Mouse (Mus musculus) MN1 (cell line): ENCODE measurements at regions not wholly inside any gene's neighbourhood (a gene's known extent, or its start where the extent isn't known, plus 50 kb on each side); places are given as distances from the start of the nearest gene placed in this dataset.

Experiments used
- DNase-seq: peaks from one replicate; pipeline ENCODE4 v3.0.0-alpha.2; 2016; ENCODE audit warnings: low spot score

DNA sequence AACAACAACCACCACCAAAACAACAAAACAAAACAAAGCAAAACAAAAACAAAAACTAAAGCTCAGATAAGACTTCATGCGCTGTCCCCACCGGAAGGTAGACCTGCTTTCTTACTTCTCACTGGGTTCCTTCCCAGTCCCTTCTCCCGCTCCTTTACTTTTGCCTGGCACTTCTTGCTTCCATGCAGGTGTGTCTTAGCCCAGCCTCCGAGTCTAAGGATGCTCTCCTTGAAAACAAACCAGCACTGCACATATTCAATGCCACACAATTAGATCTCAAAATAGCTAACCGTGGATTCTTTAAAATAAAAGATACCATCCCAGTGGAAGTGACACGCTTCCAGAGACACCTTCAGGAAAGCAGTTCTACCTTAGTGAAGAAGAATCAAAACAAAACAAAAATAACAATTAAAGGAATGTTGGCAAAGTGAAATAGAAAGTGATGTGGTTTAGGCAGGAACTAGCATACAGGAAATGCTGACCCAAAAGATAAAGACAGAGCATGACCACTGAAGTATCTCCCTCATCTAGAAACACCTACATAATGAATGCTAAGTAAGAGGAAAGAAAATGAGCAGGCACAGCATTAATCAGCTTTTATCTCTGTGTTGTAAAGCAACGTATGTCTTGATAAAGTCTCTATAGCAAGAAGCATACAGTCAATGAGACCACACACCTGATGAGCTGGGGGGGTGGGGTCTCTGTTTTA, 358.5 kb upstream of the Id2 start:
- no peak for DNase-seq

- no peak for DNase-seq
These were observed 356.4 kb upstream of the Id2 start for GRCm38 (mm10) chr12:25453356-25453755.

- DNase-seq: no peak
These were observed 354.2 kb upstream of the Id2 start for GRCm38 (mm10) chr12:25451156-25451555.

DNA sequence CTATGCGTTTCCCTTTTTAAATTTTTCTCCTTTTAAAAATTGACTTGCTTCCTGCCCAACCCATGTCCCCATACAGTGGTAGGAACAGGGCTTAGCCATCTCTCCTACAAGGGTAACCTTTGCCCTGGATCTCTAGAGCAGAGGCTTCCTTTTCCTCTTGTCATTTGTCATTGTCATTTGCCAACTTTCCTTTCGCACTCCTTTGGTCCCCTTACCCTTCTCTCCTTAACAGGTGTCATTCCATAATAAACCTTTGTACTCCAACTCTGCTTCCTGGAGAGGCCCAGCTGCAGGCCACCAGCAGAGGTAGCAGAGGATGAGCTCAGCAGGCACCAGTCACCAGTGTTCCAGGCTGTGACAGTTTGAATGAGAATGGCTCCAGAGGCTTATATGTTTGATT, 347.4 kb upstream of the Id2 start:
- DNase-seq: no peak

- no peak for DNase-seq
These were observed 342.1 kb upstream of the Id2 start for GRCm38 (mm10) chr12:25439029-25439551.

GRCm38 (mm10) chr12:25438217-25439028, 341.5 kb upstream of the Id2 start:
- DNase-seq: no peak

GRCm38 (mm10) chr12:25437556-25437955, 340.6 kb upstream of the Id2 start:
- no peak for DNase-seq

DNA sequence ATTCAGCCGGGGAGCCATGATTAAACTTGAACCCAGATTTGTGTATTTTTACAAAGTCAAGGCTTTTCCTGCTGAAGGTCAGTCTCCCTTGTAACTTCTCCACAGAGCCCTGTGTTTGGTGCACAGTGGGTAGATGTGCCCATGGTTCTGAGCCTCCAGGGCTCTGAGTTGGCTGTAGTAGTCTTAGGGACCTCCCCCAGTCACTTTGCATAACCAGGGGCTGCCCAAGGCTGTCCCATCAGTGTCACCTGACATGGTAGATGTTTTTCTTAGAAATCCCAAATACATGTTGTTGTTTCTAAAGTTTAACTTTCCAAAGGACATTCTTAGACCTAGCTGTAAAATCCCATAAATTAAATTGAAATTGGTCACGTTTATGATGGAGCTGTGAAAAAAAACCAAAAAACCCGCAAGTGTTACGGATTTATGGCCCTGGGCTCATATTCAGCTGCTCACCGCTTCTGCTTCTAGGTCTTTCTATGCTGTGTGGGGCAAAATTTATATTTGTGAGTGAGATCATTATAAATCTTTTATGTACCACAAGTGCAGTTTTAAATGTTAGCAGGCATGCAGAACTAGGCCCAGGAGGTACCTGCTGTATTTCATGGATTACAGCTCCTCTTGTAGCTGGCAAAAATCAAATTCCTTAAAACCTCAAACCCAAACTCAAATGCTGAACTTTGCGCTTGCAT, 339.4 kb upstream of the Id2 start:
- no peak for DNase-seq

DNA sequence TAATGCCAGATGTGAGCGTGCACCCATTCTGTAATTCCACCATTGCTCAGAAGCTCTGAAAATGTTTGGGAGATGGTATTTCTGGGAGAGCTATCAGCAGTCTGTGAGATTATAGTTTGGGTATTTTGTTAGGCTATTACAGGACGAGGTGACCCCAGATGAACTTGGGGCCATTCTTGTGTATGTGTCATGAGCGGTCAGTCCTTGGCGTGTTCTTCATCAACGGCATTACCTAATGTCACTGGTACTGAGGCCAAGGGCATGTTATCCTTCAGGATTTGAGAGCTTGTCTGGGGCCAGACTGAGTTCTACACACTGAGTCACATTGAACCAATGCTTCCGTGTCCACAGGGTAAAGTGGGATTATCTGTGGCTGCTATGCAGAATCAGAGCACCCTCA, 335.9 kb upstream of the Id2 start:
- no peak for DNase-seq

- DNase-seq: no peak
These were observed 334.0 kb upstream of the Id2 start for GRCm38 (mm10) chr12:25430911-25431310.

- DNase-seq: no peak
These were observed 331.1 kb upstream of the Id2 start for GRCm38 (mm10) chr12:25427911-25428642.

- DNase-seq: no peak
These were observed 320.4 kb upstream of the Id2 start for GRCm38 (mm10) chr12:25417336-25417735.

GRCm38 (mm10) chr12:25416571-25416970, 319.6 kb upstream of the Id2 start:
- DNase-seq: no peak

DNA sequence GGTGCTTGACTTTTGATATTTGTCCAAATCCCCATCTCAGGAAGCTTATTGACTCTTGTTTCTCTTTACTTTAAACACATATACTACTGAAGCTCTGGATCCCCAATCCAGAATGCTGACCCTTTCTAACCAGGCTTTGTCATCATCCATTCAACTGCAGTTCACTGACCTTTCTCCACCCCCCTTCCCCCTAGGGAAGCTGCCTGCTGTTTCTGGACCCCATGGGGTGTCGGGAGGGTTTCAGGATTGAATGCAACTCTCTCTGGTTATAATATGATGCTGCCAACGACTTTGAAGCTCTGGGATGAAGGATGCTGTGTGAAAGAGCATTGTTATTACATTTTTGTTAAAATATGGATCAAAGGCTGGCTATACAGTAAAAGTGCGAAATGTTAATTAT, 318.7 kb upstream of the Id2 start:
- no peak for DNase-seq

DNA sequence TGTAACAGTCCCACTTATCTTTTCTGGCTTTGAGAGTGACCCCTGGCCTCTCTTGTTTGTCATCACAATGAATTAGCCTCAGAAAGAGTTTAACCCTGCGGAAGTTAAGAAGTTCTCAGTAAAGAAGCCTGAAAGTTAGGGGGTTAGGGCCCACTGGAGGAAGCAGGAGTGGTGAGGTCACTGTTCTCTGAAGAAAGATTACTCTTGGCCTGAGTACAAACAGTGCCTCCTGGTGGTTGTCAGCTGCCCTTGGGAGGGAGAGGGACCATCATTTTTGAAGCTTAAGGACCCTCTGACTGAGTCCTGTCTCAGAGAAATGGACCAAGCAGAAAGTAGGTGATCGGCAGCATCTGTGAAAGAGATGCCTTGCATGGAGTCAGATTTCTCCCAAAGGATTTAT, 318.3 kb upstream of the Id2 start:
- no peak for DNase-seq

GRCm38 (mm10) chr12:25407301-25407700, 310.4 kb upstream of the Id2 start:
- no peak for DNase-seq

DNA sequence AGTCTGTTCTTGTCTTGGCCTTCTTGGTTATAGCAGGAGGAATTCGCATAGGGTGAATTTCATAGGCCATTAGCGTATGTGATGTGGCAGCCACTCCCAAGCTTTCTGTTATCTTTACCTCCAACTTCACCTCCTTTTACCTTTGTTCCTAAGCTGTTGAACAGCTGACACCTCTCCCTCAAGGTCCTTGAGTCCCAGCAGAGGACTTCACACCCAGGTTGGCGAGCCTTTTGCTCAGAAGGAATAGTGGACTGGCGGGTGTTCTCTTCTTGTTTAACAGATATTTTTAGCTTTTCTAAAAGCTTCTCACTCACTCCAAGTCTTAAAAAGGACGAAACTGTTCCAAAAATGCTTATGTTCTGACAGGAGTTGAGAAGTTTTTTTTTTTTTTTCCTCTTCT, 303.4 kb upstream of the Id2 start:
- DNase-seq: no peak

GRCm38 (mm10) chr12:25398726-25399125, 301.8 kb upstream of the Id2 start:
- DNase-seq: no peak

GRCm38 (mm10) chr12:25394326-25394725, 297.4 kb upstream of the Id2 start:
- DNase-seq: no peak

DNA sequence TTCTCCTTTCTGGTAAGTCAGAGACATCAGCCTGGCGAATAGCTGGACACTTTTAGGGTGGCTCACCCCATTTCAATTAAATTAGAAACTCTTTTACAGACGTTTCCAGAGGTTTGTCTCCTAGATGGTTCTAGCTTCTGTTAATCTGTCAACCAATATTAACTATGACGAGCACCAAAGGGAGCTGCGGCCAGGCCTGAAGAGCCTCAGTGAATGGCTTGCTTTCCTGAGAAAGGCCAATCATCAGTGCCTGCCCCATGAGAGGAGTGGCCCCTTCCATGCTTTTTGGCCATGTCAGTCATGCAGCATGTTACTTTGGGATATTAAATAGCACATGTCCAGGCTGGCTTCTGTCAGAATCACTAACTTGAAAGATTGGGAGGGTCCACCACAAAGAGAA, 296.6 kb upstream of the Id2 start:
- DNase-seq: no peak

DNA sequence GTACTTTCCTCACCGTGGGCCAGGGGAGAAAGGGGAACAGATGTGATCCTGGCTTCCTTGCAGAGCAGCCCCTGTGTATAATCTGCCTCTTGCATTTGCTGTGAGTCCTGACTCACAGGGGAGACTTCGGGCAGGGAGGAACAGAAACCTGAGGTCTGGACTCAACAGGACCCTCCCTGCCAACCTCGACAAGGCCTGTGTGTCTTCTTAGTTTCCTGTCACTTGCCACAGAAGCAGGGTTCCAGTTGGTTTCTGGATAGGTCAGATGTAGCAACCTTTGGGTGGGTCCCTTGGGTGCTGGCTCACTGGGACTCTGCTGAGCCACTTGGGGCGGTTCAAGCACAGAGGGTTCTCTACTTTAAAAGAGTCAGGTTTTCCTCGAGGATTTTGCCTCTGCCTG, 292.3 kb upstream of the Id2 start:
- no peak for DNase-seq

- no peak for DNase-seq
These were observed 290.9 kb upstream of the Id2 start for GRCm38 (mm10) chr12:25387791-25388280.
